Mouse (Mus musculus) bone marrow macrophage, adult 2 months (primary cell): Measurements from ENCODE around the gene Filip1.

Source experiments
- CTCF ChIP-seq: IDR thresholded peaks from 2 replicates; pipeline ENCODE4 v1.5.1; 2012; ENCODE audit warnings: low read depth, mild to moderate bottlenecking, low read length, moderate library complexity
- POLR2A ChIP-seq: IDR thresholded peaks from 2 replicates; pipeline ENCODE4 v1.6.1; 2012; ENCODE audit warnings: mild to moderate bottlenecking, low read depth, low read length, borderline replicate concordance

DNA sequence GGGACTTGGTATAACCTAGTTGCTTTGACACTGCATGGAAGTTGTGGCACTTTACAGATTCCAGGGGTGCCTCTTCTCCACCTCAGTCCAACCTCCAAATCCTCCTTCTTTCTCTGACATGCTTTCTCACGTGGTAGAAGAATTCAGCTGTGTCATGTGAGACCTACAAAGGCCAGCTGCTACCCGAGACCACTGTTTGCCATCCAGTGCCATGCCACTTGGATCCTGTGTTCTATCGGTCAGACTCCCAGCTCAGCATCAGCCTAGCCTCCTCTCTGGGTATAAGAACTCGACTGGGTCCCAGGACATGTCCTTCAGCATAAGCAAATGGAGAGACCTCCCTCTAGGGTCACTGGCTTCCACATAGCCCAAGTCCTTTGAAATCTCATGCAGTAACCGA lies 47.6 kb downstream of the Filip1 start:
- no peak for TF ChIP-seq CTCF
- no peak for TF ChIP-seq POLR2A
